Mouse (Mus musculus) ES-Bruce4 (cell line): Measurements from ENCODE around the gene Adgrg5.

ENCODE experiments used
- CTCF ChIP-seq: IDR thresholded peaks from one replicate; pipeline ENCODE4 v1.8.1; 2011; ENCODE audit warnings: low read depth, low read length
- EP300 ChIP-seq: IDR thresholded peaks from 2 replicates; pipeline ENCODE4 v1.6.1; 2011; ENCODE audit warnings: low read depth, low read length; ENCODE audit not compliant: insufficient read depth
- POLR2A ChIP-seq: IDR thresholded peaks from one replicate; pipeline ENCODE4 v1.8.1; 2011; ENCODE audit warnings: low read length; ENCODE audit not compliant: insufficient read depth

DNA sequence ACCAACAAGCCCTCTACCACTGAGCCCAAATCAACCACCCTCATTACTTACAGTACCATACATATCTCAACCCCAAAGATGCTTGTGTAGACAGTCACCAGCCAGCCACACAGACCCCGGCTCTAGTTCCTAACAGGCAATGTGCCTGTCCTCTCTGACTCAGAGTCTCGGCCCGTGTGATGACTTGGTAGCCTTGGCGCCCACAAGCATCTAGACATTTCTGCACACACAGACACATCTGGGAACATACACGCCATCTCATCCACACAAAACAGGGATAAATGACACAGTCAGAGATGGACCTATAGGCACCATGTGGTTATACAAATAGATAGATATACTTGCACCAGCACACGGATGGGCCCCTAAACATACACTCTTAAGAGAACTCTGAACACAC lies 9.2 kb upstream of the Adgrg5 start:
- no peak for TF ChIP-seq CTCF
- no peak for TF ChIP-seq POLR2A
- TF ChIP-seq EP300: no peak
